Mouse (Mus musculus) stomach, embryonic 16.5 days (tissue): ENCODE data around the gene Trim47. TPM values are rescaled to one million over a fixed set of nuclear protein-coding genes. Genes with fewer than 3 reads are reported as not detected.

Experiments
- ATAC-seq: fragments of 200-750 bp; cut with Nextera tagmentation; 2 replicates; pipeline ENCODE4 v1.8.0; 2017; ENCODE audit warnings: moderate number of reproducible peaks, moderate TSS enrichment; ENCODE audit not compliant: insufficient read depth, low FRiP score
- H3K27ac ChIP-seq: fragments of 300-500 bp; sonication (generic); 2 replicates; pipeline ENCODE4 v1.5.1; 2014; ENCODE audit warnings: low read length
- H3K27me3 ChIP-seq: fragments of 300-500 bp; sonication (generic); 2 replicates; pipeline ENCODE4 v1.6.1; 2014; ENCODE audit warnings: low read length, control low read depth, mixed read lengths; ENCODE audit not compliant: control insufficient read depth, insufficient read depth
- H3K36me3 ChIP-seq: fragments of 300-500 bp; sonication (generic); 2 replicates; pipeline ENCODE4 v1.6.1; 2014; ENCODE audit warnings: low read length; ENCODE audit not compliant: control insufficient read depth, insufficient read depth
- H3K4me1 ChIP-seq: fragments of 300-500 bp; sonication (generic); 2 replicates; pipeline ENCODE4 v1.6.1; 2014; ENCODE audit warnings: low read length, control low read depth, mixed read lengths; ENCODE audit not compliant: control insufficient read depth, insufficient read depth
- H3K4me2 ChIP-seq: fragments of 300-500 bp; sonication (generic); 2 replicates; pipeline ENCODE4 v1.6.1; 2014; ENCODE audit warnings: low read depth, low read length, mixed read lengths
- H3K4me3 ChIP-seq: fragments of 300-500 bp; sonication (generic); replicated peaks from 2 replicates; pipeline ENCODE4 v1.5.1; 2014; ENCODE audit warnings: mild to moderate bottlenecking, low read length
- H3K9ac ChIP-seq: fragments of 300-500 bp; sonication (generic); 2 replicates; pipeline ENCODE4 v1.6.1; 2014; ENCODE audit warnings: low read length
- H3K9me3 ChIP-seq: fragments of 300-500 bp; sonication (generic); replicated peaks from 2 replicates; pipeline ENCODE4 v1.6.1; 2016; ENCODE audit warnings: low read length, control low read depth; ENCODE audit not compliant: control insufficient read depth
- WGBS: fragments of 180-500 bp; shearing (Covaris S2); extraction: QIAGEN DNeasy Blood & Tissue Kit; methylation state at CpG from one replicate; pipeline ENCODE4 v1.1.7; 2014; 5-methylcytosine and 5-hydroxymethylcytosine counted together
- polyA plus RNA-seq: library from polyadenylated mRNA; unstranded; fragments of >200 nt; fragmentation: Nextera tagmentation; extraction: Ambion mirVana; gene quantifications from 2 replicates; pipeline ENCODE4 v1.2.1, GENCODE M21; 2015

Gene Trim47
- polyA plus RNA-seq, 1 experiment from 2014 or later, result 22.7 TPM

GRCm38 (mm10) chr11:116163002-116163401 lies 36.0 kb upstream of the Trim47 start:
- H3K9ac ChIP-seq, result no peak overlapping the region
- H3K4me2 ChIP-seq, result no peak overlapping the region
- H3K9me3 ChIP-seq, result no peaks in the 10 kb centered on the region
- no peaks in the 10 kb centered on the region for H3K27me3 ChIP-seq
- peaks cover 9% of the 10 kb centered on the region for H3K4me1 ChIP-seq
- H3K27ac ChIP-seq, result 0 out of 2 replicates have a peak overlapping the region, but pooled peaks have one; percentile 86
- 51% methylated on average over 9 of the region's 9 CpGs for WGBS
- H3K36me3 ChIP-seq, result no peaks in the 10 kb centered on the region
- no peak overlapping the region for H3K4me3 ChIP-seq
- no peak for ATAC-seq

GRCm38 (mm10) chr11:116162146-116162545 lies 35.1 kb upstream of the Trim47 start:
- no peaks in the 10 kb centered on the region for H3K36me3 ChIP-seq
- no peaks in the 10 kb centered on the region for H3K9me3 ChIP-seq
- no peak overlapping the region for H3K9ac ChIP-seq

GRCm38 (mm10) chr11:116161312-116161711 lies 34.3 kb upstream of the Trim47 start:
- H3K4me3 ChIP-seq, result no peak overlapping the region
- peak overlapping the region; percentile 86 for H3K27ac ChIP-seq
- H3K9me3 ChIP-seq, result no peaks in the 10 kb centered on the region
- 0 out of 2 replicates have a peak overlapping the region, but pooled peaks have one; percentile 9 for H3K4me2 ChIP-seq
- H3K4me1 ChIP-seq, result peaks cover 9% of the 10 kb centered on the region; the same call in 1 of the 2 replicates
- H3K27me3 ChIP-seq, result no peaks in the 10 kb centered on the region
- no peaks in the 10 kb centered on the region for H3K36me3 ChIP-seq
- peak; percentile 78 for ATAC-seq
- H3K9ac ChIP-seq, result no peak overlapping the region
- WGBS, result 49% methylated on average over 12 of the region's 12 CpGs

More at GRCm38 (mm10) chr11:116162146-116162545, 35.1 kb upstream of the Trim47 start:
- Histone ChIP-seq H3K4me3 (no peak overlapping the region), H3K27me3 (no peaks in the 10 kb centered on the region), H3K4me2 (no peak overlapping the region), H3K27ac (peak overlapping the region; percentile 86), H3K4me1 (peaks cover 9% of the 10 kb centered on the region; the same call in 1 of the 2 replicates)
- 63% methylated on average over 10 of the region's 10 CpGs for WGBS
- ATAC-seq, result no peak

- no peak for ATAC-seq
- H3K4me3 ChIP-seq, result no peak overlapping the region
- H3K27me3 ChIP-seq, result no peaks in the 10 kb centered on the region
- H3K27ac ChIP-seq, result no peak overlapping the region
- no peak overlapping the region for H3K4me2 ChIP-seq
- H3K9me3 ChIP-seq, result no peaks in the 10 kb centered on the region
- 85% methylated on average over 2 of the region's 2 CpGs for WGBS
- H3K36me3 ChIP-seq, result peaks cover 40% of the 10 kb centered on the region
- H3K4me1 ChIP-seq, result no peaks in the 10 kb centered on the region
- H3K9ac ChIP-seq, result no peak overlapping the region
Measured at GRCm38 (mm10) chr11:116150960-116151359, 23.9 kb upstream of the Trim47 start.

GRCm38 (mm10) chr11:116149341-116149740 lies 22.3 kb upstream of the Trim47 start:
- no peak for ATAC-seq
- 78% methylated on average over 6 of the region's 6 CpGs for WGBS
- Histone ChIP-seq H3K36me3 (peaks cover 41% of the 10 kb centered on the region), H3K4me3 (no peak overlapping the region), H3K9ac (no peak overlapping the region), H3K4me2 (no peak overlapping the region), H3K9me3 (no peaks in the 10 kb centered on the region), H3K4me1 (0 out of 2 replicates have a peak, but pooled peaks cover 3% of the 10 kb centered on the region), H3K27ac (no peak overlapping the region), H3K27me3 (no peaks in the 10 kb centered on the region)

- H3K36me3 ChIP-seq, result peaks cover 38% of the 10 kb centered on the region
- 0 out of 2 replicates have a peak, but pooled peaks cover 3% of the 10 kb centered on the region for H3K4me1 ChIP-seq
- H3K27ac ChIP-seq, result no peak overlapping the region
- no peaks in the 10 kb centered on the region for H3K27me3 ChIP-seq
- ATAC-seq, result no peak
- WGBS, result 57% methylated on average over 20 of the region's 20 CpGs
- no peaks in the 10 kb centered on the region for H3K9me3 ChIP-seq
- H3K4me2 ChIP-seq, result no peak overlapping the region
- H3K4me3 ChIP-seq, result no peak overlapping the region
- no peak overlapping the region for H3K9ac ChIP-seq
Measured at GRCm38 (mm10) chr11:116148761-116149221, 21.8 kb upstream of the Trim47 start.

GRCm38 (mm10) chr11:116146294-116146985 lies 19.4 kb upstream of the Trim47 start:
- no peak overlapping the region for H3K9ac ChIP-seq
- peaks cover 24% of the 10 kb centered on the region for H3K36me3 ChIP-seq
- ATAC-seq, result peak; percentile 59
- 73% methylated on average over 25 of the region's 25 CpGs for WGBS
- no peaks in the 10 kb centered on the region for H3K9me3 ChIP-seq
- 0 out of 2 replicates have a peak, but pooled peaks cover 3% of the 10 kb centered on the region for H3K4me1 ChIP-seq
- no peaks in the 10 kb centered on the region for H3K27me3 ChIP-seq
- peak overlapping the region; percentile 80 for H3K27ac ChIP-seq
- no peak overlapping the region for H3K4me3 ChIP-seq
- no peak overlapping the region for H3K4me2 ChIP-seq

- H3K4me3 ChIP-seq, result no peak overlapping the region
- H3K4me2 ChIP-seq, result no peak overlapping the region
- H3K9me3 ChIP-seq, result no peaks in the 10 kb centered on the region
- peak overlapping the region; percentile 80 for H3K27ac ChIP-seq
- 66% methylated on average over 18 of the region's 18 CpGs for WGBS
- H3K36me3 ChIP-seq, result peaks cover 17% of the 10 kb centered on the region
- ATAC-seq, result no peak
- H3K27me3 ChIP-seq, result no peaks in the 10 kb centered on the region
- 0 out of 2 replicates have a peak, but pooled peaks cover 3% of the 10 kb centered on the region for H3K4me1 ChIP-seq
- no peak overlapping the region for H3K9ac ChIP-seq
Measured at GRCm38 (mm10) chr11:116145481-116146293, 18.7 kb upstream of the Trim47 start.

GRCm38 (mm10) chr11:116143468-116143867 lies 16.5 kb upstream of the Trim47 start:
- Histone ChIP-seq H3K4me2 (no peak overlapping the region), H3K4me3 (no peak overlapping the region), H3K9me3 (no peaks in the 10 kb centered on the region), H3K27me3 (no peaks in the 10 kb centered on the region), H3K36me3 (0 out of 2 replicates have a peak, but pooled peaks cover 11% of the 10 kb centered on the region), H3K4me1 (peaks cover 11% of the 10 kb centered on the region; the same call in 1 of the 2 replicates), H3K27ac (no peak overlapping the region), H3K9ac (no peak overlapping the region)
- no peak for ATAC-seq
- 84% methylated on average over 3 of the region's 3 CpGs for WGBS
